Mouse (Mus musculus): ENCODE measurements at regions not wholly inside any gene's neighbourhood (a gene's known extent, or its start where the extent isn't known, plus 50 kb on each side); places are given as distances from the start of the nearest gene placed in this dataset.
A peak's percentile ranks its signal among the peaks of the same experiment; 100 is the strongest.

DNA sequence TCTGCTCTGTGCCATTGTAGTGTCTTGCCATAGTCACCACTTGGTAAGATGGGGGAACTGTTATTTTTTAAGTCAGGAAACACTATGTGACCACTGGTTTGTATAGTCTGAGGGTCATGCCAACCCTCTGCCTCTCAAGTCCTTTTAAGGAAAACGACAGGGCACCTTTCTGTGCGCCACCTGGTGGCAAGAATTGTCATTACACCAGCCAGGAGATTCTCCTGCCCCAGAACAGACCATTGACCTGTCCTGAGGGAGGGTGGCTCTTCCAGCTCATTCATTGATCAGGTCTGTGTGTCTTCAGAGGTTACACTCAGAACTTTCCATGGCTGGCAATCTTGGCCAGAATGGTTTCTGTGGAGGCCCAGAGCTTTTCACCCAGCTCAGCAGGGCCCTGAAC lies 166.9 kb downstream of the Bmp7 start:
- Histone ChIP-seq H3K4me2 (ENCODE audit: low read length) (no peak overlapping the region), H3K36me3 (ENCODE audit: insufficient read depth, low read length) (no peaks in the 10 kb centered on the region), H3K4me3 (replicated peaks; ENCODE audit: low read depth, low read length) (no peak overlapping the region), H3K27me3 (ENCODE audit: insufficient read depth, low read length) (no peaks in the 10 kb centered on the region), H3K9ac (ENCODE audit: low read depth, low read length) (no peak overlapping the region), H3K27ac (no peak overlapping the region), H3K4me1 (replicated peaks; ENCODE audit: insufficient read depth, low read length) (no peaks in the 10 kb centered on the region), H3K9me3 (replicated peaks; ENCODE audit: low read length) (no peaks in the 10 kb centered on the region)
- ATAC-seq (replicated peaks; ENCODE audit: low FRiP score, low read depth) (no peak), DNase-seq (ENCODE audit: low spot score) (peak; percentile 47)
- WGBS: 2% methylated on average over 2 of the region's 2 CpGs
- peak; percentile 91 for TF ChIP-seq CTCF (IDR thresholded peaks at IDR 0.05; ENCODE audit: low read depth)

DNA sequence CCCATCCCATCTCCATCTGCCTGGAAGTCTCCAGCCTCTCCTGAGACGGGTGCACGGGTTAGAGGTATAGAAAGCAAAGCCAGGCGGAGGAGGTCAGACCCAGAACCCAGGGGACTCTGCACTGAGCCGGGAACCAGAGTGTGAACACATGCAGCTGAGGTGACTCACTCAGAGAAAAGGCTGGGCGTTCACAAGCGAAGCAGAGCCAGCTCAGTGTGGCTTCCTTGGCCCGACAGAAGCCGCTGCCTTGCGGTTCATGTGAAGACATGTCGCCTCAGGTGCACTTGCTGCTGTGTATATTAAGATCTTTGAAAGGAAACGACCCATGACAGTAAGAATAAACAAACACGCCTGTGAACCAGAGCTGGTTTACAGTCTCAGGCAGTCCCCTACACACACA lies 163.6 kb downstream of the Bmp7 start:
- 43% methylated on average over 12 of the region's 12 CpGs for WGBS
- no peaks in the 10 kb centered on the region for H3K4me1 ChIP-seq (replicated peaks; ENCODE audit: insufficient read depth, low read length)
- H3K4me3 ChIP-seq (replicated peaks; ENCODE audit: low read depth, low read length): no peak overlapping the region
- H3K27ac ChIP-seq: no peak overlapping the region
- H3K27me3 ChIP-seq (ENCODE audit: insufficient read depth, low read length): no peaks in the 10 kb centered on the region
- no peak overlapping the region for H3K9ac ChIP-seq (ENCODE audit: low read depth, low read length)
- no peak for DNase-seq (ENCODE audit: low spot score)
- no peak overlapping the region for H3K4me2 ChIP-seq (ENCODE audit: low read length)
- no peak for ATAC-seq (replicated peaks; ENCODE audit: low FRiP score, low read depth)
- no peaks in the 10 kb centered on the region for H3K36me3 ChIP-seq (ENCODE audit: insufficient read depth, low read length)
- no peaks in the 10 kb centered on the region for H3K9me3 ChIP-seq (replicated peaks; ENCODE audit: low read length)
- no peak for TF ChIP-seq CTCF (IDR thresholded peaks at IDR 0.05; ENCODE audit: low read depth)

- 81% methylated on average over 2 of the region's 2 CpGs for WGBS
- ATAC-seq (replicated peaks; ENCODE audit: low FRiP score, low read depth): no peak
- Histone ChIP-seq H3K4me2 (ENCODE audit: low read length) (no peak overlapping the region), H3K4me3 (replicated peaks; ENCODE audit: low read depth, low read length) (no peak overlapping the region), H3K27ac (no peak overlapping the region), H3K4me1 (replicated peaks; ENCODE audit: insufficient read depth, low read length) (no peaks in the 10 kb centered on the region), H3K9me3 (replicated peaks; ENCODE audit: low read length) (no peaks in the 10 kb centered on the region), H3K9ac (ENCODE audit: low read depth, low read length) (no peak overlapping the region), H3K27me3 (ENCODE audit: insufficient read depth, low read length) (no peaks in the 10 kb centered on the region), H3K36me3 (ENCODE audit: insufficient read depth, low read length) (no peaks in the 10 kb centered on the region)
- peak; percentile 34; the same call in 1 of the 2 replicates for TF ChIP-seq CTCF (IDR thresholded peaks at IDR 0.05; ENCODE audit: low read depth)
- DNase-seq (ENCODE audit: low spot score): no peak
Measured at GRCm38 (mm10) chr2:172777774-172778173, 162.3 kb downstream of the Bmp7 start.

GRCm38 (mm10) chr2:172779096-172779495 lies 161.0 kb downstream of the Bmp7 start:
- Histone ChIP-seq H3K9ac (ENCODE audit: low read depth, low read length) (no peak overlapping the region), H3K27ac (no peak overlapping the region), H3K4me1 (replicated peaks; ENCODE audit: insufficient read depth, low read length) (no peaks in the 10 kb centered on the region), H3K27me3 (ENCODE audit: insufficient read depth, low read length) (no peaks in the 10 kb centered on the region), H3K4me2 (ENCODE audit: low read length) (no peak overlapping the region), H3K4me3 (replicated peaks; ENCODE audit: low read depth, low read length) (no peak overlapping the region), H3K36me3 (ENCODE audit: insufficient read depth, low read length) (no peaks in the 10 kb centered on the region), H3K9me3 (replicated peaks; ENCODE audit: low read length) (peaks cover 5% of the 10 kb centered on the region; the same call in 1 of the 2 replicates)
- ATAC-seq (replicated peaks; ENCODE audit: low FRiP score, low read depth): no peak
- DNase-seq (ENCODE audit: low spot score): no peak
- WGBS: 27% methylated on average over 5 of the region's 5 CpGs
- no peak for TF ChIP-seq CTCF (IDR thresholded peaks at IDR 0.05; ENCODE audit: low read depth)

DNA sequence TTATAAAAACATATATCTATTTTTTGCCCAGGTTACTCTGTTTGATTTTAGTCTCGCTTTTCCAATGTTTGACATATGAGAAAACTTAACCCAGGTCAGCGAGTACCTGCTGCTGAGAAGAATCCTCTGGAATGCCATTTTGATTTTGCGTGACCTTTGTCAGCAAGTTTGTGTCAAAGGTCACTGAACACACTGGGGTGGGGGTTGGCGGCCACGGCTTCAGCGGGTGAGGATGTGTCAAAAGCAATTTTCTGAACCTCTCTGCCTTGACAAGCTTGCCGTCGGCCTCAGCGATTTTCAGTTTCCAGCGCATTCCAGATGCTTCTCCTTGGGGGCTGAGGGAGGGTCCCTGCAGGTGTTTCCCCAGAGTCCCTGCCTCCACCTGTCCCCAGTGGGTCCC lies 157.4 kb downstream of the Bmp7 start:
- DNase-seq (ENCODE audit: low spot score): no peak
- Histone ChIP-seq H3K4me2 (ENCODE audit: low read length) (no peak overlapping the region), H3K27me3 (ENCODE audit: insufficient read depth, low read length) (peaks cover under 1% of the 10 kb centered on the region; the same call in 1 of the 2 replicates), H3K4me1 (replicated peaks; ENCODE audit: insufficient read depth, low read length) (0 out of 2 replicates have a peak, but pooled peaks cover 2% of the 10 kb centered on the region), H3K36me3 (ENCODE audit: insufficient read depth, low read length) (no peaks in the 10 kb centered on the region), H3K4me3 (replicated peaks; ENCODE audit: low read depth, low read length) (no peak overlapping the region), H3K9ac (ENCODE audit: low read depth, low read length) (no peak overlapping the region), H3K9me3 (replicated peaks; ENCODE audit: low read length) (peaks cover 5% of the 10 kb centered on the region; the same call in 1 of the 2 replicates), H3K27ac (no peak overlapping the region)
- no peak for TF ChIP-seq CTCF (IDR thresholded peaks at IDR 0.05; ENCODE audit: low read depth)
- 74% methylated on average over 10 of the region's 10 CpGs for WGBS
- ATAC-seq (replicated peaks; ENCODE audit: low FRiP score, low read depth): no peak

DNA sequence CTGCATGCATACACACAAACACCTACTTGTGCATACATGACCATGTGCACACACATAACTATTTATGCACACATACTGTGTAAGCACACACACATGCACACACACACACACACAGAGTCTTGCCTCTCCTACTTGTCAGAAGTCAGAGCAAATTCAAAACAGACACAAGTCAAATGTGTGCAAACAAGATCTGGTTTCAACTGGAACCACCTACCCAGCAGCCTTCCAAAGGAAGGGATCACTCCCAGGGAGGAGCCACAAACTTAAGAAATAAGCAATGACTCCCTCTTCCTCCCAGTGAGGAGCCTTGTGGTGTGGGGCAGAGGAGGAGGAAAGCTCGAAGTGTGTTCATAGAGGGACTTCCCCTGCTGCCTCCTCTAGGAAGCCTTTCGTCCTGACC lies 153.8 kb downstream of the Bmp7 start:
- Histone ChIP-seq H3K27me3 (ENCODE audit: insufficient read depth, low read length) (peaks cover 16% of the 10 kb centered on the region), H3K9ac (ENCODE audit: low read depth, low read length) (no peak overlapping the region), H3K4me2 (ENCODE audit: low read length) (no peak overlapping the region), H3K4me3 (replicated peaks; ENCODE audit: low read depth, low read length) (no peak overlapping the region), H3K27ac (no peak overlapping the region), H3K36me3 (ENCODE audit: insufficient read depth, low read length) (no peaks in the 10 kb centered on the region), H3K9me3 (replicated peaks; ENCODE audit: low read length) (peaks cover 5% of the 10 kb centered on the region; the same call in 1 of the 2 replicates), H3K4me1 (replicated peaks; ENCODE audit: insufficient read depth, low read length) (0 out of 2 replicates have a peak, but pooled peaks cover 5% of the 10 kb centered on the region)
- DNase-seq (ENCODE audit: low spot score): no peak
- no peak for ATAC-seq (replicated peaks; ENCODE audit: low FRiP score, low read depth)
- TF ChIP-seq CTCF (IDR thresholded peaks at IDR 0.05; ENCODE audit: low read depth): no peak
- WGBS: 24% methylated on average over 2 of the region's 2 CpGs

Measured in kidney, postnatal 0 days (tissue).